Mouse (Mus musculus) myocyte (in vitro differentiated cells): Measurements from ENCODE around the gene Fam184b. TPM values are rescaled to one million over a fixed set of nuclear protein-coding genes. Genes with fewer than 3 reads are reported as not detected.

Experiments
- H3K27me3 ChIP-seq: one replicate; pipeline ENCODE4 v1.6.1; 2011; ENCODE audit not compliant: control insufficient read depth, insufficient read depth, insufficient read length
- H3K36me3 ChIP-seq: one replicate; pipeline ENCODE4 v1.6.1; 2011; ENCODE audit not compliant: control insufficient read depth, insufficient read depth
- H3K4me2 ChIP-seq: one replicate; pipeline ENCODE4 v1.6.1; 2011; ENCODE audit warnings: low read depth, control low read depth
- H3K4me3 ChIP-seq: one replicate; pipeline ENCODE4 v1.5.1; 2011; ENCODE audit warnings: mild to moderate bottlenecking, control low read depth, moderate library complexity
- H3K79me2 ChIP-seq: one replicate; pipeline ENCODE4 v1.6.1; 2011; ENCODE audit not compliant: control insufficient read depth, insufficient read depth
- H3ac ChIP-seq: one replicate; pipeline ENCODE4 v1.6.1; 2011; ENCODE audit not compliant: control insufficient read depth, insufficient read length
- CEBPB ChIP-seq: IDR thresholded peaks from 2 replicates; pipeline ENCODE4 v1.6.1; 2011; ENCODE audit warnings: mild to moderate bottlenecking, moderate library complexity; ENCODE audit not compliant: poor library complexity, insufficient read depth, severe bottlenecking
- E2F4 ChIP-seq: IDR thresholded peaks from one replicate; pipeline ENCODE4 v1.6.1; 2011; ENCODE audit warnings: mild to moderate bottlenecking, control low read depth, moderate library complexity; ENCODE audit not compliant: insufficient read depth
- MAX ChIP-seq: IDR thresholded peaks from one replicate; pipeline ENCODE4 v1.6.1; 2011; ENCODE audit warnings: low read depth, mild to moderate bottlenecking, control low read depth
- MYOD1 ChIP-seq, 3 experiments: IDR thresholded peaks; one replicate each; pipeline ENCODE4 v1.6.1; 2011; ENCODE audit warnings: control low read depth in 2 of 3, low read depth in 2 of 3, mild to moderate bottlenecking in 2 of 3, moderate library complexity in 1 of 3; ENCODE audit not compliant: insufficient read length in 2 of 3, control insufficient read depth in 1 of 3
- MYOG ChIP-seq, 3 experiments: IDR thresholded peaks; one replicate each; pipeline ENCODE4 v1.6.1; 2011; ENCODE audit warnings: control low read depth in 2 of 3, low read depth in 2 of 3, mild to moderate bottlenecking in 2 of 3; ENCODE audit not compliant: insufficient read length in 2 of 3, control insufficient read depth in 1 of 3, insufficient read depth in 1 of 3
- POLR2A ChIP-seq: IDR thresholded peaks from one replicate; pipeline ENCODE4 v1.6.1; 2011; ENCODE audit warnings: low read depth, mild to moderate bottlenecking, control low read depth, moderate library complexity; ENCODE audit not compliant: insufficient read length
- POLR2AphosphoS2 ChIP-seq: IDR thresholded peaks from one replicate; pipeline ENCODE4 v1.6.1; 2011; ENCODE audit warnings: low read depth, control low read depth; ENCODE audit not compliant: insufficient read length
- REST ChIP-seq: IDR thresholded peaks from one replicate; pipeline ENCODE4 v1.6.1; 2011; ENCODE audit warnings: mild to moderate bottlenecking, control low read depth, moderate library complexity; ENCODE audit not compliant: insufficient read depth, insufficient read length
- SRF ChIP-seq: IDR thresholded peaks from one replicate; pipeline ENCODE4 v1.6.1; 2011; ENCODE audit warnings: low read depth; ENCODE audit not compliant: control insufficient read depth, insufficient read length
- TCF12 ChIP-seq: IDR thresholded peaks from one replicate; pipeline ENCODE4 v1.6.1; 2011; ENCODE audit warnings: mild to moderate bottlenecking, control low read depth; ENCODE audit not compliant: poor library complexity, insufficient read depth, severe bottlenecking
- TCF3 ChIP-seq: IDR thresholded peaks from one replicate; pipeline ENCODE4 v1.6.1; 2011; ENCODE audit warnings: low read depth, control low read depth; ENCODE audit not compliant: insufficient read length
- USF1 ChIP-seq: IDR thresholded peaks from one replicate; pipeline ENCODE4 v1.6.1; 2011; ENCODE audit warnings: low read depth, mild to moderate bottlenecking, control low read depth, moderate library complexity
- polyA plus RNA-seq: library from polyadenylated mRNA; unstranded; fragments of >200 nt; fragmentation: generic; extraction: Trizol; gene quantifications from one replicate; pipeline ENCODE4 v1.2.1, GENCODE M21; 2012; ENCODE audit warnings: missing spikeins

Fam184b gene
- 0.01 TPM for polyA plus RNA-seq

DNA sequence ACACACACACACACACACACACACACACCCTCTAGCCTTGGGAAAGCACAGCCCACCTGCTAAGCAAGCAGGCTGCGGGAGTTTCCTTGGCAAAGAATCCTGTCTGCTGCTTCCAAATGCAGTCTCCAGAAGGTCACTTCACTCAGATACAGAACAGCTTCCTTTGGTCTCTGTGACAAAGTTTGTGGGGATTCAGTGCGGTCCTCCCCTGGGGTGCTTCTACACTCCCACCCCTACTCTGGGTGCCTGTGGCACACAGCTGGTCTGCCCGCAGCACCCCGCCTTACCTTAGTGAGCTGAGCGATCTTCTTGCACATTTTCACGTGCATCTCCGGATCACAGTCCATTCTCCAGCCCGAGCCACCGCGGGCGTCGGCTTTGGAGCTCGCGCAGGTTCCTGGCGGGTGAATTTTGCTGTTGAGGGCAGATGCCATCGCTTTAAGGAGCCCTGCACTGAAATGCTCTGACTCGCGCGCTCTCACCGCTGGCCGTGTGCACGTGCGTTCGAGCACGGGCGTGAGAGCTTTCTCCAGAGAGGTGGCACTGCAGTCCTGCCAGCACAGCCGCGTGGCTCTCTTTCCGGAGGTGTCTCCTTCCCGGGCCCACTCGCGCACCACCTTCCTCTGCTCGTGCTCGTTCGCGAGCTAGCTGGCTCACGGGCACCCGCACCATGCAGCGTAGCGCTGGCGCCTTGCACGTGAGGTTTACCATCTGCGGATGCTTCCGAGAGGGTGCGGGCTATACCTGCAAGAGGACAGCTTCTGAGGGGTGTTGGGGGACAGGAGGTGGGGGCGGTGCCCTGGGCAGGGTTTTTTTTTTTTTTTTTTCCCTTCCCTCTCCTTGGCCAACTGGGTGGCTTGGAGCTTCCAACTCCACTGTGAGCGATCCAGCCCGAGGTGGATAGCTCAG, at the start of gene Fam184b:
Gene Fam184b, minus strand, starts transcription at position 809 of the 909 bp plus-strand sequence.
- Histone ChIP-seq H3K27me3 (peaks cover 8% of the 10 kb centered on the region), H3K4me3 (no peak within 1 kb of the TSS), H3K4me2 (peak within 1 kb of the TSS; percentile 24), H3K36me3 (no peaks in the 10 kb centered on the region), H3K79me2 (no peaks in the 10 kb centered on the region), H3ac (no peak within 1 kb of the TSS)
- TF ChIP-seq POLR2A: no peak
- no peak for TF ChIP-seq SRF
- TF ChIP-seq REST: no peak
- TF ChIP-seq TCF12: no peak
- TF ChIP-seq E2F4: no peak
- no peak for TF ChIP-seq MAX
- no peak for TF ChIP-seq MYOG (IDR thresholded peaks at IDR 0.05; ENCODE audit: control insufficient read depth in 1 of 3, insufficient read depth in 1 of 3, insufficient read length in 2 of 3, low read depth in 2 of 3)
- TF ChIP-seq USF1: no peak
- no peak for TF ChIP-seq MYOD1 (IDR thresholded peaks at IDR 0.05; ENCODE audit: control insufficient read depth in 1 of 3, insufficient read length in 2 of 3, low read depth in 2 of 3)
- no peak for TF ChIP-seq TCF3
- no peak for TF ChIP-seq CEBPB
- no peak for TF ChIP-seq POLR2AphosphoS2

DNA sequence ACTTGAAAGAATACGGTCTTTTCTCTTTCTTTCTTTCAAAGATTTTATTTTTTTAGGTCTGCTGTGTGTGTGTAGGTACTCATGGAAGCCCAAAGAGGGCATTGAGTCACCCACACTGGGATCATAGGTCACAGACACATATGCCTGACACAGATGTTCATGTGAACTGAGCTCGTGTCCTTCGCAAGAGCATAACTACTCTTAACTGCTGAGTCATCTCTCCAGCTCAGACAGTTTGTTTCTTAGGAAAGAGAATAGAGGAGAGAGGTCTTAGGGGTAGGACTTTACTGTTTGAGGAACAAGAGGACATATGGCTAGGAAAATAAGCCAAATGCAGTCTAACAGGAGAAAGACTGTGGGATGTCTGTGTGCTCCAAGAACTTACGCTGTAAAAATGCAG, 49.7 kb upstream of the Fam184b start:
- Histone ChIP-seq H3K4me2 (no peak overlapping the region), H3K36me3 (peaks cover 14% of the 10 kb centered on the region), H3K4me3 (no peak overlapping the region), H3K27me3 (no peaks in the 10 kb centered on the region), H3K79me2 (no peaks in the 10 kb centered on the region), H3ac (no peak overlapping the region)
- TF ChIP-seq MYOG (IDR thresholded peaks at IDR 0.05; ENCODE audit: control insufficient read depth in 1 of 3, insufficient read depth in 1 of 3, insufficient read length in 2 of 3, low read depth in 2 of 3) (no peak), POLR2A (no peak), MAX (no peak), SRF (no peak), CEBPB (no peak), USF1 (no peak), REST (no peak), POLR2AphosphoS2 (no peak), MYOD1 (IDR thresholded peaks at IDR 0.05; ENCODE audit: control insufficient read depth in 1 of 3, insufficient read length in 2 of 3, low read depth in 2 of 3) (no peak), TCF3 (no peak)

GRCm38 (mm10) chr5:45686223-45686622, 46.8 kb upstream of the Fam184b start:
- no peak overlapping the region for H3K4me3 ChIP-seq
- H3ac ChIP-seq: no peak overlapping the region
- H3K4me2 ChIP-seq: no peak overlapping the region
- H3K27me3 ChIP-seq: no peaks in the 10 kb centered on the region
- TF ChIP-seq USF1 (no peak), MYOG (IDR thresholded peaks at IDR 0.05; ENCODE audit: control insufficient read depth in 1 of 3, insufficient read depth in 1 of 3, insufficient read length in 2 of 3, low read depth in 2 of 3) (no peak), POLR2A (no peak), MYOD1 (IDR thresholded peaks at IDR 0.05; ENCODE audit: control insufficient read depth in 1 of 3, insufficient read length in 2 of 3, low read depth in 2 of 3) (no peak), TCF12 (no peak), POLR2AphosphoS2 (no peak), E2F4 (no peak), REST (no peak)
- H3K36me3 ChIP-seq: peaks cover 6% of the 10 kb centered on the region
- H3K79me2 ChIP-seq: no peaks in the 10 kb centered on the region

GRCm38 (mm10) chr5:45685243-45685642, 45.8 kb upstream of the Fam184b start:
- TF ChIP-seq TCF12 (no peak), USF1 (no peak), E2F4 (no peak), POLR2A (no peak), POLR2AphosphoS2 (no peak), MYOG (IDR thresholded peaks at IDR 0.05; ENCODE audit: control insufficient read depth in 1 of 3, insufficient read depth in 1 of 3, insufficient read length in 2 of 3, low read depth in 2 of 3) (no peak), SRF (no peak), TCF3 (no peak), MYOD1 (IDR thresholded peaks at IDR 0.05; ENCODE audit: control insufficient read depth in 1 of 3, insufficient read length in 2 of 3, low read depth in 2 of 3) (no peak), REST (no peak), CEBPB (no peak), MAX (no peak)
- H3ac ChIP-seq: no peak overlapping the region
- no peak overlapping the region for H3K4me3 ChIP-seq
- H3K79me2 ChIP-seq: no peaks in the 10 kb centered on the region
- H3K4me2 ChIP-seq: no peak overlapping the region
- H3K36me3 ChIP-seq: peaks cover 12% of the 10 kb centered on the region
- H3K27me3 ChIP-seq: no peaks in the 10 kb centered on the region
